Mouse (Mus musculus): Measurements from ENCODE around the gene Sval1.

The Sval1 gene

GRCm38 (mm10) chr6:41951330-41951729, at the start of gene Sval1:
TSS of gene Sval1 (plus strand) at chr6:41951630.
- no peak for DNase-seq (ENCODE audit: low spot score in 2 of 2)

- no peak for DNase-seq (ENCODE audit: low spot score in 2 of 2)
These were observed 39.8 kb upstream of the Sval1 start for GRCm38 (mm10) chr6:41911625-41912024.

GRCm38 (mm10) chr6:41914883-41915282, 36.5 kb upstream of the Sval1 start:
- DNase-seq (ENCODE audit: low spot score in 2 of 2): no peak

- DNase-seq (ENCODE audit: low spot score in 2 of 2): no peak
These were observed 16.4 kb downstream of the Sval1 start, which contains the start of gene Sval3 for GRCm38 (mm10) chr6:41967840-41968239. TSS of gene Sval3 (plus strand) at chr6:41968140.

All from spleen, postnatal 36 days (tissue).